Mouse (Mus musculus): ENCODE results near the gene Rnf157.

GRCm38 (mm10) chr11:116406231-116406728, 6.6 kb downstream of the Rnf157 start:
- TF ChIP-seq CTCF (IDR thresholded peaks at IDR 0.05; ENCODE audit: insufficient read depth, low read depth, low read length) (no peak), POLR2A (IDR thresholded peaks at IDR 0.05; ENCODE audit: insufficient read depth, low read depth, low read length) (no peak)

Measured in olfactory bulb, adult 2 months (tissue).